Mouse (Mus musculus): ENCODE results near the gene Lcor.

The Lcor gene

DNA sequence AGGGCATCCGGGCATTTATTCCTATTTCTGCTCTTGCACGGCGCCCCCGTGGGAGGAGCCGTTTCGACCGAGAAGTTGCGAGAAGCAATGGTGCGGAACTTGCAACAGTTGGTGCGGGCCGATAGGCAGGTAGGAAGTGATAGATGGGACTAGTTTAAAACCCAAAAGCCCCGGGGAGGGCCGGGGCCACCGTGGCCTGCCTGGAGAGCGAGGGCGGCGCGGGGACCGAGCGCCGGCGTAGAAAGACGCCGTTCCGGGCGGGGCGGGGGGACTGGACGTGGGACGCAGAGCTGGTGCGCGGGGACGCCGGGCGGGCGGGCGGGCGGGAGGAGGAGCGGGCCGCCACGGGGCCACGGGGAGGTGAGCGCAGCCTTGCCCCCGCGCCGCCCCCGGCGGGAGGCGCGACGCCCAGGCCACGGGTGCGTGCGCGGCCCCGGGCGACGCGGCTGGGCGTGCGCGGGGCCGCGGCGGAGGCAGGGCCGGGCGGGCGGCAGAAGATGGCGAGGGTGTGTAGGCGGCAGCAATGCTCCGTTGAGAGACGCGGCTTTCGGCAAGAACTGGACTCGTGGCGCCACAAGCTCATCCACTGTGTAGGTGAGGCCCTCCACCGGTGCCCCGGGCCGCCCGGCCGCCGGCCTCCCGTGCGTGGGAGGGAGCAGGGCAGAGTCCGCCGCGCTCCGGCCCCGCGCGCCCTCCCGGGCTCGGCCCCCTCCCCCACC is at the start of gene Lcor:
Gene Lcor, plus strand, starts transcription at position 448 of the 719 bp plus-strand sequence.
- DNase-seq (ENCODE audit: low read depth, low spot score) = peak; percentile 89
- H3K27me3 ChIP-seq (ENCODE audit: control insufficient read depth, insufficient read depth, low read length, poor library complexity, severe bottlenecking) = no peaks in the 10 kb centered on the region
- no peaks in the 10 kb centered on the region for H3K36me3 ChIP-seq (ENCODE audit: control insufficient read depth, insufficient read depth, low read length, poor library complexity, severe bottlenecking)

DNA sequence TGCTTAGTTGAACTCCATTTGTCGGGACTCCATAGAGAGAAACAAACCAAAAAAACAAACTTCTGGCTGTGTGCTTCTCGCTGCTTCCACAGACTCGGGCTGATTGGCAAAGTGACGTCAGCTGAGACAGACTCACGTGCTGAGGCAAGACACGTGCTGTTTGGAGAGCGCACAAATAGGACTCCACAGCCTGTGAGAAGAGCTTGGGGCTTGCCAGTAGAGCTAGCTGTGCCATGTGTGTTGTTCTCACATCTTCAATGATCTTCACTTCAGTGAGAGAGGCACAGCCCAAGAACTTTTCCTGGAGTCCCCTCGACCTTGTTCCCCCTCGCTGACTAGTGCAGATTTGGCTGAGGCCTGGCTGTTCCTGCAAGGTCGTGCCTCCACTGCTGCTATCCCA is 47.1 kb upstream of the Lcor start:
- H3K27me3 ChIP-seq (ENCODE audit: control insufficient read depth, insufficient read depth, low read length, poor library complexity, severe bottlenecking) = no peaks in the 10 kb centered on the region
- no peak for DNase-seq (ENCODE audit: low read depth, low spot score)
- H3K36me3 ChIP-seq (ENCODE audit: control insufficient read depth, insufficient read depth, low read length, poor library complexity, severe bottlenecking) = no peaks in the 10 kb centered on the region

DNA sequence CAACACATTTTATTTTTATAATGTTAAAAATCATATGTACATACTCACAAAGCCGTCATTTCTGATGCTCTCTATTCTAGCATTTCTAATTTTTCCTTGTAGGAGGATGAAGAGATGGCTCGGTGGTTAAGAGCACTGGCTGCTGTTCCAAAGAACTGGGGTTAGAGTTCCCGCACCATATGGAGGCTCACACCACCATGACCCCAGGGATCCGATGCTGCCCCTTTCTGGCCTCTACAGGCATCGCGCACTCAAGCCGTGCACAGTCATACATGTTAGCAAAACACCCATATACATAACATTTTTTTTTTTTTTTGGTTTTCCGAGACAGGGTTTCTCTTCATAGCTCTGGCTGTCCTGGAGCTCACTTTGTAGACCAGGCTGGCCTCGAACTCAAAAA is 46.0 kb upstream of the Lcor start:
- no peaks in the 10 kb centered on the region for H3K36me3 ChIP-seq (ENCODE audit: control insufficient read depth, insufficient read depth, low read length, poor library complexity, severe bottlenecking)
- no peak for DNase-seq (ENCODE audit: low read depth, low spot score)

DNA sequence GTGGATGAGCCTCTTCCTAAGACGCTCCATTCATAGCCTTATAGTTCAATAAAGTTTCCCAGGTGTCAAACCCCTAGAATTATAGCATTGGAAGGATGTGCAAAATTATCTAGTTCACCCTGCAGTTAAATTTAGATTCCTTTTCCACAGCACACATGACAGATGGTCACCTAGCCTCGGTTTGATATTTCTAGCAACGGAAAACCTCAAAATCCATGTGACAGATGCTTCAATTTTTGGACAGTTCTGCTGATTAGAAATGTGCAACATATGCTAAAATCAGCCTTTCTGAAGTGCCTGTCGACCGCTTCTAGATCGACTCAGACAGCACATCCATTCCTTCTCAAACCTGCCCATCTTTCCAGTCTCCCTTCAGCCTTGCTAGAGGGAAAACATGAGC is 43.5 kb upstream of the Lcor start:
- Histone ChIP-seq H3K27me3 (ENCODE audit: control insufficient read depth, insufficient read depth, low read length, poor library complexity, severe bottlenecking) (no peaks in the 10 kb centered on the region), H3K36me3 (ENCODE audit: control insufficient read depth, insufficient read depth, low read length, poor library complexity, severe bottlenecking) (no peaks in the 10 kb centered on the region)
- no peak for DNase-seq (ENCODE audit: low read depth, low spot score)

More for the DNA sequence above, 46.0 kb upstream of the Lcor start:
- H3K27me3 ChIP-seq (ENCODE audit: control insufficient read depth, insufficient read depth, low read length, poor library complexity, severe bottlenecking) = no peaks in the 10 kb centered on the region

DNA sequence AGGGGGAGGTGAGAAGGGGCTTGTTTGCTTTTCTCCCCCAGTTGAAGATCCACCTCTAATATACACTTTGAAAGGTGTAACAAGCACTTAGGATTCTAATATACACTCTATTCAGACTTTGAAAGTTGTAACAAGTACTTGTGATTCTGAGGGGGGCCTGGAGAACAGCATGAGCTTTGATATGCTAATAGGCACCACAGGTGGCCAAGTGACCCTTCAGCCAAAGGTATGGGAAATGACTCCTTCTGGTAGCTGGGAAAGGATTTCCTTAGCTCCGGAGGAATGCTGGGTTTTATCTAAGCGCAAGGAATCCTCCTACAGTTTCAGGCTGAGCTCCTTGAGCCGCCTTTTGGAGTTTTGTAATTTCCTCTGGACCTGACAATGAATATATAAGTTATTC is 41.0 kb upstream of the Lcor start:
- H3K27me3 ChIP-seq (ENCODE audit: control insufficient read depth, insufficient read depth, low read length, poor library complexity, severe bottlenecking) = no peaks in the 10 kb centered on the region
- H3K36me3 ChIP-seq (ENCODE audit: control insufficient read depth, insufficient read depth, low read length, poor library complexity, severe bottlenecking) = no peaks in the 10 kb centered on the region
- DNase-seq (ENCODE audit: low read depth, low spot score) = no peak

DNA sequence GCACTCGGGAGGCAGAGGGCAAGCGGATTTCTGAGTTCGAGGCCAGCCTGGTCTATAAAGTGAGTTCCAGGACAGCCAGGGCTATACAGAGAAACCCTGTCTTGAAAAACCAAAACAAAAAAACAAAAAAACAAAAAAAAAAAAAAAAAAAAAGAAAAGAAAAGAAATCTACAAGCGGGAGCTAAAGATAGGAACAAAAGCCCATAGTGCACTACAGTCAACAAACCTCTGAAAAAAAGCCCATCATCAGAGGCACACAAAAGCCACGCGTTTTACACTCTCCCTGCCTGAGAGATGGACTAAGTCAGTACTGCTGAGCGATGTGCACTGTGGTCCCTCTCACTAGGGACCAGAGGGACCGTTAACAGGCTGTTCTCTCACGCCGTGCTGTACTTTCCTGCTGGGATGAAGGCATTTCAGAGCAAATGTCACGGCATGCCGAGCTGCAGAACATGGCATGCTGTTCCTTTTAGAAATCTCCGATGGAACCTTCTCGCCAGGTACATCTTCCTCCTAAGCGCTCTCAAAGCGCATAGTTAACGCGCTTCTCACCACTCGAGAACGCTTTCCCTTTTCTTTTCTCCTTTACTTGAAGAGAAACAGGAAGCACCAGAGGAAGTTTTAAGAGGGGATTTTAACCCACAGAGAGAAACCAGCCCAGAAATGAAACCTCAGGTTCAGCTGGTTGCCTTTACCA is 40.4 kb upstream of the Lcor start:
- no peak for DNase-seq (ENCODE audit: low read depth, low spot score)
- H3K27me3 ChIP-seq (ENCODE audit: control insufficient read depth, insufficient read depth, low read length, poor library complexity, severe bottlenecking) = no peaks in the 10 kb centered on the region

DNA sequence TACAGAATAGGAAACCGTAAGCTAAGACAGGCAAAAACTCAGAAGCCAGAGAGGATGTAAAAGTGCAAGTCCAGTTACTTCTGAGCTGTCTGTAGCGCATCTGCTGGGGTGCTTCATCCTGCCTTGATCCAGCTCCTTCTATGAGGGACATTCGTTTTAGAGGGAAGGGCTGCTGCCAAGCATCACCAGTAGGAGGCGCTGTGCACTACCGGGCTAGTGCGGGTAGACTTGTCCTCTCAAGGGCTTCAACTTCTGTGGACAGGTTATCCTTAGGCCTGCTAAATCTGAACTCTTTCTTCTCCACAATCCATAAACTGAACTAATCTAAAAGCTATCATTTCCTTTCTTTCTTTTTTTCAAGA is 39.8 kb upstream of the Lcor start:
- no peaks in the 10 kb centered on the region for H3K36me3 ChIP-seq (ENCODE audit: control insufficient read depth, insufficient read depth, low read length, poor library complexity, severe bottlenecking)
- peak; percentile 88 for DNase-seq (ENCODE audit: low read depth, low spot score)
- no peaks in the 10 kb centered on the region for H3K27me3 ChIP-seq (ENCODE audit: control insufficient read depth, insufficient read depth, low read length, poor library complexity, severe bottlenecking)

More for the DNA sequence above, 40.4 kb upstream of the Lcor start:
- H3K36me3 ChIP-seq (ENCODE audit: control insufficient read depth, insufficient read depth, low read length, poor library complexity, severe bottlenecking) = no peaks in the 10 kb centered on the region

DNA sequence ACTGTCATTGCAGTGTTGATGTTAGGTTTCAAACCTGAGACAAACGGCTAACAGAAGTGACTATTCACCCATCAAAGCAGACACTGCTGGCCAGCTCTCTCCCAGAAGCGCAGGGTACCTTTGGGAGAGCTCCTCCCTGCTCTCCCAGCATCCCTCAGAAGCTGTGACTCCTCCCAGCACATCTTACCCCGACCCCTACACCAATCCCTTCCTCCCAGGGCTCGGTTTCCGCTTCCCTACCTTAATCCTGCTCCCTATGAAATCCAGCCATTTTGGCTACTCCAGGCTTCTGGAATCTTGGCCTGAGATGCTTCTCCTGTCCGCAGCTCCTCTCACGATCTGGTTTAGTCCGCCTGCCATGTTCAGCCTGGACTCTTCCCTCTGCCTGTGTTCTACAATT is 37.9 kb upstream of the Lcor start:
- Histone ChIP-seq H3K27me3 (ENCODE audit: control insufficient read depth, insufficient read depth, low read length, poor library complexity, severe bottlenecking) (no peaks in the 10 kb centered on the region), H3K36me3 (ENCODE audit: control insufficient read depth, insufficient read depth, low read length, poor library complexity, severe bottlenecking) (no peaks in the 10 kb centered on the region)
- DNase-seq (ENCODE audit: low read depth, low spot score) = no peak

DNA sequence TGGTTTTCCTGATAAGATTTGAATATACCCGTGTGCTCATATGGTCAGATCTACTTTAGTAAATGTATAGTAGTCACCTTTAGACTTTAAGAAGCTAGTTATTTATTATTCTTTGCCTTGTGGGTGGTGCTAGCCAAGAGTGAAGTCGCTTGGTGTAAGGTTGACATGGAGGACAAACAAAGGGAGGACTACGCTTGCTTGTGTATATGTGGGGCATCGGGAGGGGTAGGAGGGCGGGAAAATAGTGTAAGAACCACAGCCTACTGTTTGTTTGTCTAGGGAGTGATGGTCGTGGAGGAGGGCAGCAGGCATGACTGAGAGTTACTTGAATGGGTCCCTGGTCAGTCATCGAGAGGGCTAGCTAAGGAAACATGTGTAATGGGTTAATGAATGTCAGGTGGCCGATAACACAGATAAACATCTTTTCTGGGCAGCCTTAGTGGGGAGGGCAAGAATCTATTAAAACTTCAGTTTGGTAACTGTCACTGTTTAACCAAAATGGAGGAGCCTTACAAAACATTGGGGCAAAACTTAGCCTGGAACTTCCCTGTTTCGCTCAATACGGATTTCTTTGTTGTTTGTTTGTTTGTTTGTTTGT is 37.3 kb upstream of the Lcor start:
- no peak for DNase-seq (ENCODE audit: low read depth, low spot score)
- no peaks in the 10 kb centered on the region for H3K36me3 ChIP-seq (ENCODE audit: control insufficient read depth, insufficient read depth, low read length, poor library complexity, severe bottlenecking)
- H3K27me3 ChIP-seq (ENCODE audit: control insufficient read depth, insufficient read depth, low read length, poor library complexity, severe bottlenecking) = no peaks in the 10 kb centered on the region

DNA sequence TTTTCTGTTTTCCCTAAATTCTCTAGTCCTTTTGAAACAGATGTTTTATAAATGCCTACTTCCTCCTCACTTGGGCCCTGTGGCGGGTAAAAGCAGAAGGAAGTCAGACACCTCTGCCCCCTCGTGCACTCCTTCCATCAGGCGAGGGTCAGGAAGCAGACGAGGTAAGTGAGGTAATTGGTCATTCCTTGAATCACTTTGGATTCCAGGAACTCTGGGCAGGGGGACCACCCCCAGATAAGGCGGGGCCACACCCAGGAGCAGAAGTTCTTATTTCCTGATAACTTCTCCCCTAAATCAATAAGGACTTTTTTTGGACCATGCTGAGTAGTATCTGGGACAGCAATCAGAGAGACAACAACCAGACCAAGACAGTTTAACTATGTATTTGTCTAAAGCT is 36.7 kb upstream of the Lcor start:
- Histone ChIP-seq H3K27me3 (ENCODE audit: control insufficient read depth, insufficient read depth, low read length, poor library complexity, severe bottlenecking) (no peaks in the 10 kb centered on the region), H3K36me3 (ENCODE audit: control insufficient read depth, insufficient read depth, low read length, poor library complexity, severe bottlenecking) (no peaks in the 10 kb centered on the region)
- peak; percentile 43 for DNase-seq (ENCODE audit: low read depth, low spot score)

DNA sequence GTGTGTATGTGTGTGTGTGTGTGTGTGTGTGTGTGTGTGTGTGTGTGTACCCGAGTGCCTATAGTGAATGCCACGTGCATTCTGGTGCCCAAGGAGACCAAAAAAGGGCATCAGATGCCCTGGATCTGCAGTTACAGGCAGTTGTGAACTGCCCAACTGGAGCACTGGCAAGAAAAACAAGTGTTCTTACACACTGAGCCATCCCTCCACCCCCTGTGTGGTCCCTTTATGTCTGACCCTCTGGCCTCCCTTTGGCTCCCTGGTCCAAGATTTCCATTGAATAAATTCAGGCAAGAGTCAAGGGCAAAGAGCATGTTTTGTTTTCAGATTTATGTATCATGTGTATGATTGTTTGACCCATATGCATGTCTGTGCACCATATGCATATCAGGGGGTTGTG is 35.3 kb upstream of the Lcor start:
- H3K27me3 ChIP-seq (ENCODE audit: control insufficient read depth, insufficient read depth, low read length, poor library complexity, severe bottlenecking) = no peaks in the 10 kb centered on the region
- DNase-seq (ENCODE audit: low read depth, low spot score) = no peak
- H3K36me3 ChIP-seq (ENCODE audit: control insufficient read depth, insufficient read depth, low read length, poor library complexity, severe bottlenecking) = no peaks in the 10 kb centered on the region

DNA sequence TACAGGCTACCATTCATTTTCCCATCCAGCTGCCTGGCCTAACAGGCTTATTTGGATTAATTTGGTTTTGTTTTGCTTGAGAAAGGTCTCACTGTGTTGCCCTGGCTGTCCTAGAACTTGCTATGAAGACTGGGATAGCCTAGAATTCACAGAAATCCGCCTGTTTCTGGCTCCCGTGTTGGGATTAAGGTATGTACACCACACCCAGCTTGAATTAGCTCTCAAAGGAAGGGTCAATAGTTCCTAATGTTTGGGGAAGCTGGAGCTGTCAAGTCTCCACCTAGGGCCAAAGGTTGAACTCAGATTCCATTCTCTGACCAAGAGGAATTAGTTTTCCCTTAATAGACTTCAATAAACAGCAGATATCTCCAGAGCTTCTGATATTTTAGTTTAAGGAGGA is 34.7 kb upstream of the Lcor start:
- Histone ChIP-seq H3K36me3 (ENCODE audit: control insufficient read depth, insufficient read depth, low read length, poor library complexity, severe bottlenecking) (no peaks in the 10 kb centered on the region), H3K27me3 (ENCODE audit: control insufficient read depth, insufficient read depth, low read length, poor library complexity, severe bottlenecking) (no peaks in the 10 kb centered on the region)
- DNase-seq (ENCODE audit: low read depth, low spot score) = no peak

DNA sequence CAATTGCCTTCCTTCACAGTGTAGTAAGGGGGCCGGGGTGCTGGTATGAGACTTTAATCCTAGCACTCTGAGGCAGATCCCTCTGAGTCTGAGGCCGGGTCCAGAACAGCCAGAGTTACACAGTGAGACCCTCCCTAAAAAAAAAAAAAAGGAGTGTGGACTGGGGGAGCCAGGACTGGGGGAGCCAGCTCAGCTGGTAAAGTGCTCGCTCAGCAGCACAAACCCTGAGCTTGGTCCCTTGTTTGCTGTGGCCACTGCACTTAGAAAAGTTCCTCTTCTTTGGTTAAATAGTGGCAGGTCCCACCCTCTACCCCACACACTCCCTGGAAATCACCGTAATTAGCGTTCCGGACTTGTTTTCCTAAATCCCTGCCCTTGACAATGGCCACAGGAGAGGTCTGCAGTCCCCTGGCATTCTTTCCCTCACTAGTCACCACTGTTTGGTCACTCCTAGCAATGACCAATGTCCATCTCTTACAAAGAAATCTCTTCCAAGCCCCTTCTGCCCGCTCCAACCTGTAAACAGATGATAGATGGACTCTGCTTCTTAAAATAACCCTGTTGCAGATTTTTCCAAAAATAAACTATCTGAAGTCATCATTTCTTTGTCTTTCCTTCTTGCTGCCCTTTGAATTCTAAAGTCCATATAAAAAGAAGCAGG is 32.9 kb upstream of the Lcor start:
- Histone ChIP-seq H3K36me3 (ENCODE audit: control insufficient read depth, insufficient read depth, low read length, poor library complexity, severe bottlenecking) (no peaks in the 10 kb centered on the region), H3K27me3 (ENCODE audit: control insufficient read depth, insufficient read depth, low read length, poor library complexity, severe bottlenecking) (no peaks in the 10 kb centered on the region)
- no peak for DNase-seq (ENCODE audit: low read depth, low spot score)

DNA sequence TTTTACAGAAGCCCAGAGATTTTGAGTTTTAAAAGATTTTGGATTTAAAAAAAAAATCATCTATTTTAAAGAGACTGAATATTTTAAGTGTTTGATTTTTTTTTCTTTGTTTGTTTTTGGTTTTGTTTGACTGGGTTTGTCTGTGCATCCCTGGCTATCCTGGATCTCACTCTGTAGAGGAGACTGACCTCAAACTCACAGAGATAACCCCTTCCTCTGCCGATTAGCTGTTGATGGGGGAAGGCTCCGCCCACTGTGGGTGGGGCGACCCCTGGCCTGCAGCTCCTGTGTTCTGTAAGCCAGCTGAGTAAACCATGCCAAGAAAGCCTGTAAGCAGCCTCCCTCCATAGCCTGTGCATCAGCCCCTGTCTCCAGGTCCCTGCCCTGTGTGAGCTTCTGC is 30.3 kb upstream of the Lcor start:
- H3K27me3 ChIP-seq (ENCODE audit: control insufficient read depth, insufficient read depth, low read length, poor library complexity, severe bottlenecking) = no peaks in the 10 kb centered on the region
- peak; percentile 31 for DNase-seq (ENCODE audit: low read depth, low spot score)

DNA sequence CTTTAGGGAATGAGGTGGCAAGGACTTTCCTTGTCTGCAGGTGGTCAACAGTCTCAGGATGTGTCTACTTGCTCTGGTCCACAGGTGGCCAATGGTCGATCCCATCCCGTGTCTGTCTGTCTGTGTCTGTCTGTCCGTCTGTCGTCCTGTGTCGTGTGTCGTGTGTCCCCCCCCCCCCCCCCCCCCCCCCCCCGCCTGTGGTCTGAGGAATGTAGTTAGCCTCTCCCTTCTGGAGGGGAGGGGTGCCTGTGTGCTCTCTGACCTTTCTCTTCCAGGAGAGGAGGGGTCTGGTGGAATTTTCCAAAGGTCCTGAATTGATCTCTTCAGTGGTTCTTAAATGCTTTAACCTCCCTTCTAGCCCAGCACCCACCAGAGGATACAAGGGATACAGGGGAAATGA is 27.8 kb upstream of the Lcor start:
- DNase-seq (ENCODE audit: low read depth, low spot score) = no peak
- Histone ChIP-seq H3K27me3 (ENCODE audit: control insufficient read depth, insufficient read depth, low read length, poor library complexity, severe bottlenecking) (no peaks in the 10 kb centered on the region), H3K36me3 (ENCODE audit: control insufficient read depth, insufficient read depth, low read length, poor library complexity, severe bottlenecking) (no peaks in the 10 kb centered on the region)

More for the DNA sequence above, 30.3 kb upstream of the Lcor start:
- no peaks in the 10 kb centered on the region for H3K36me3 ChIP-seq (ENCODE audit: control insufficient read depth, insufficient read depth, low read length, poor library complexity, severe bottlenecking)
